Mouse (Mus musculus) liver, adult 2 months (tissue): Measurements from ENCODE around the gene Col23a1. TPM values are rescaled to one million over a fixed set of nuclear protein-coding genes. Genes with fewer than 3 reads are reported as not detected.

Source experiments
- DNase-seq: peaks from one replicate; pipeline ENCODE4 v3.0.0-alpha.2; 2011; ENCODE audit warnings: low read depth, low spot score; ENCODE audit errors: extremely low read depth
- H3K27ac ChIP-seq: fragments of 200-500 bp; replicated peaks from 2 replicates; pipeline ENCODE4 v1.5.1; 2012; ENCODE audit warnings: low read depth, mild to moderate bottlenecking, control low read depth, inconsistent platforms, low read length; ENCODE audit not compliant: insufficient read depth
- H3K27me3 ChIP-seq: fragments of 200-500 bp; 2 replicates; pipeline ENCODE4 v1.6.1; 2012; ENCODE audit warnings: mild to moderate bottlenecking, moderate library complexity, low read length, inconsistent platforms; ENCODE audit not compliant: control insufficient read depth, insufficient read depth
- H3K36me3 ChIP-seq: fragments of 200-500 bp; 2 replicates; pipeline ENCODE4 v1.6.1; 2012; ENCODE audit warnings: low read length, inconsistent platforms; ENCODE audit not compliant: control insufficient read depth, insufficient read depth
- H3K4me1 ChIP-seq: fragments of 200-500 bp; 2 replicates; pipeline ENCODE4 v1.6.1; 2011; ENCODE audit warnings: low read length; ENCODE audit not compliant: control insufficient read depth, insufficient read depth
- H3K4me3 ChIP-seq: fragments of 200-500 bp; 2 replicates; pipeline ENCODE4 v1.5.1; 2011; ENCODE audit warnings: low read depth, mild to moderate bottlenecking, control low read depth, low read length, moderate library complexity; ENCODE audit not compliant: insufficient read depth
- H3K79me2 ChIP-seq: fragments of 200-500 bp; 2 replicates; pipeline ENCODE4 v1.6.1; 2012; ENCODE audit warnings: inconsistent platforms, mild to moderate bottlenecking, low read length, moderate library complexity; ENCODE audit not compliant: control insufficient read depth, insufficient read depth
- H3K9ac ChIP-seq: fragments of 200-500 bp; 2 replicates; pipeline ENCODE4 v1.6.1; 2012; ENCODE audit warnings: low read depth, mild to moderate bottlenecking, control low read depth, inconsistent platforms, low read length
- CTCF ChIP-seq: fragments of 200-500 bp; IDR thresholded peaks from 2 replicates; pipeline ENCODE4 v1.5.1; 2011; ENCODE audit warnings: low read depth, low read length, control low read depth
- POLR2A ChIP-seq: fragments of 200-500 bp; IDR thresholded peaks from 2 replicates; pipeline ENCODE4 v1.6.1; 2011; ENCODE audit warnings: low read length, control low read depth; ENCODE audit not compliant: insufficient read depth; ENCODE audit errors: extremely low read depth
- WGBS: fragments of 180-500 bp; shearing (Covaris S2); methylation state at CpG from one replicate; pipeline ENCODE4 v1.1.7; 2018; 5-methylcytosine and 5-hydroxymethylcytosine counted together
- polyA plus RNA-seq: library from polyadenylated mRNA; depleted of rRNA; stranded (reverse); fragments of >200 nt; gene quantifications from 2 replicates; pipeline ENCODE4 v1.2.3, GENCODE M21; 2012
- total RNA-seq: library from RNA; depleted of rRNA; stranded (reverse); fragments of >200 nt; gene quantifications from 2 replicates; pipeline ENCODE4 v1.2.3, GENCODE M21; 2014

Gene Col23a1
- total and polyA plus RNA-seq, 2 experiments = 0.05 to 0.09 TPM

GRCm38 (mm10) chr11:51619409-51620060 lies 329.8 kb downstream of the Col23a1 start, which contains the start of gene Nhp2:
TSS of gene Nhp2 (plus strand) at chr11:51619735.
- peaks cover 9% of the 10 kb centered on the region for H3K4me1 ChIP-seq
- TF ChIP-seq CTCF = no peak
- no peak for TF ChIP-seq POLR2A
- H3K36me3 ChIP-seq = peaks cover 3% of the 10 kb centered on the region; the same call in 1 of the 2 replicates
- DNase-seq = peak; percentile 98
- no peaks in the 10 kb centered on the region for H3K27me3 ChIP-seq
- H3K4me3 ChIP-seq = peak within 1 kb of the TSS; percentile 98
- under 1% methylated on average over 51 of the region's 51 CpGs for WGBS
- H3K9ac ChIP-seq = peak within 1 kb of the TSS; percentile 82
- H3K27ac ChIP-seq = peak within 1 kb of the TSS; percentile 69
- H3K79me2 ChIP-seq = peaks cover 10% of the 10 kb centered on the region; the same call in 1 of the 2 replicates

GRCm38 (mm10) chr11:51620084-51620483 lies 330.4 kb downstream of the Col23a1 start:
- Histone ChIP-seq H3K27me3 (no peaks in the 10 kb centered on the region), H3K27ac (peak overlapping the region; percentile 21), H3K9ac (peak overlapping the region; percentile 82), H3K4me3 (peak overlapping the region; percentile 98), H3K36me3 (peaks cover 3% of the 10 kb centered on the region; the same call in 1 of the 2 replicates), H3K4me1 (peaks cover 8% of the 10 kb centered on the region), H3K79me2 (peaks cover 10% of the 10 kb centered on the region; the same call in 1 of the 2 replicates)
- TF ChIP-seq CTCF (no peak), POLR2A (no peak)
- no peak for DNase-seq
- under 1% methylated on average over 11 of the region's 11 CpGs for WGBS

DNA sequence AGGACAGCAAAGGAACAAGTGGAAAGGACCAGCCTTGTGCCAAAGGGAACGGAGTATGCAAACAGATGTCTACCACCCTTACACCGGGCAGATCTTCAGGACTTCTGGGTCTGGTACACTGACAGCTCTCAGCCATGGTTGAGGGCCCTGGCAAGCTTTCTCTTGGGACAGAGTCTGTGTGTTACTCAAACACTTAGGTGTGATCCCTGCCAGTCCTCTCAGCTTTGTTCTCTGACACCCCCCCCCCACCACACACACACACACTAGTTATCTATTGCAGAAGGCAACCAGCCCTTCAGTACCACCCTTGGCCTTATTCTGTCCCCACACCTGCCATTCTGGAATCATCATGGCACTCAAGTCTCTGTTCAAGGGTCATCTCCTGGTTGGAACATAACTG lies 332.1 kb downstream of the Col23a1 start:
- no peak overlapping the region for H3K27ac ChIP-seq
- peaks cover 4% of the 10 kb centered on the region for H3K4me1 ChIP-seq
- no peaks in the 10 kb centered on the region for H3K27me3 ChIP-seq
- H3K9ac ChIP-seq = no peak overlapping the region
- peaks cover 8% of the 10 kb centered on the region for H3K36me3 ChIP-seq
- H3K4me3 ChIP-seq = no peak overlapping the region
- TF ChIP-seq POLR2A (no peak), CTCF (no peak)
- no peak for DNase-seq
- H3K79me2 ChIP-seq = peaks cover 10% of the 10 kb centered on the region; the same call in 1 of the 2 replicates
- 91% methylated on average over 2 of the region's 2 CpGs for WGBS

- peak; percentile 51 for DNase-seq
- WGBS = 58% methylated on average over 7 of the region's 7 CpGs
- H3K36me3 ChIP-seq = peaks cover 11% of the 10 kb centered on the region
These were observed 333.3 kb downstream of the Col23a1 start for GRCm38 (mm10) chr11:51622971-51623491.

GRCm38 (mm10) chr11:51625187-51625820 lies 335.6 kb downstream of the Col23a1 start:
- DNase-seq = no peak
- Histone ChIP-seq H3K9ac (no peak overlapping the region), H3K79me2 (peaks cover 8% of the 10 kb centered on the region; the same call in 1 of the 2 replicates), H3K4me1 (peaks cover 2% of the 10 kb centered on the region; the same call in 1 of the 2 replicates), H3K27me3 (no peaks in the 10 kb centered on the region), H3K27ac (no peak overlapping the region), H3K36me3 (peaks cover 13% of the 10 kb centered on the region), H3K4me3 (no peak overlapping the region)
- WGBS = 86% methylated on average over 5 of the region's 5 CpGs
- TF ChIP-seq POLR2A (no peak), CTCF (no peak)

More at GRCm38 (mm10) chr11:51622971-51623491, 333.3 kb downstream of the Col23a1 start:
- Histone ChIP-seq H3K27me3 (no peaks in the 10 kb centered on the region), H3K9ac (no peak overlapping the region), H3K4me3 (no peak overlapping the region), H3K79me2 (peaks cover 10% of the 10 kb centered on the region; the same call in 1 of the 2 replicates), H3K27ac (no peak overlapping the region), H3K4me1 (peaks cover 4% of the 10 kb centered on the region)
- TF ChIP-seq POLR2A = no peak
- no peak for TF ChIP-seq CTCF
